8 mouse cellular contexts compared by ENCODE assay signal in genomic region chr1:57612931-57613804, GRCm38 (mm10).
DNase-seq lines count a peak whose midpoint lies in the region; ATAC-seq lines count a peak whose summit lies in the region.

No protein-coding gene starts in this region.

- no peaks in the 10 kb centered on the region for H3K27me3 ChIP-seq in embryonic facial prominence, embryonic 11.5 days (ENCODE audit: control insufficient read depth, insufficient read depth, low read length)
- no peaks in the 10 kb centered on the region for H3K27me3 ChIP-seq in midbrain, embryonic 14.5 days (ENCODE audit: control insufficient read depth, insufficient read depth, low read length)

- DNase-seq in embryo, embryonic 10 days (ENCODE audit: low spot score), result peak; percentile 22
- DNase-seq in embryo, embryonic 10.5 days (ENCODE audit: low spot score), result no peak
- no peak for DNase-seq in embryonic facial prominence, embryonic 11.5 days (ENCODE audit: low spot score)
- peak; percentile 16 for DNase-seq in kidney, adult 18-20 months
- DNase-seq in midbrain, embryonic 14.5 days, result peak; percentile 38
- DNase-seq in gastrocnemius, postnatal 4 days (ENCODE audit: low spot score in 2 of 2), result no peak
- no peak for DNase-seq in right cerebral cortex, postnatal 14 days

- H3K4me3 ChIP-seq in embryonic facial prominence, embryonic 11.5 days (ENCODE audit: low read depth, low read length), result no peak overlapping the region
- peak overlapping the region; percentile 15; the same call in 1 of the 2 replicates for H3K4me3 ChIP-seq in midbrain, embryonic 14.5 days (replicated peaks; ENCODE audit: low read depth, low read length)

- no peak overlapping the region for H3K27ac ChIP-seq in embryonic facial prominence, embryonic 11.5 days (replicated peaks; ENCODE audit: low read depth, low read length)
- H3K27ac ChIP-seq in midbrain, embryonic 14.5 days (replicated peaks; ENCODE audit: low read depth, low read length), result peak overlapping the region; percentile 52

- no peak overlapping the region for H3K9ac ChIP-seq in embryonic facial prominence, embryonic 11.5 days (replicated peaks; ENCODE audit: low read length)
- H3K9ac ChIP-seq in midbrain, embryonic 14.5 days (replicated peaks; ENCODE audit: low read length), result no peak overlapping the region

- no peaks in the 10 kb centered on the region for H3K9me3 ChIP-seq in embryonic facial prominence, embryonic 11.5 days (replicated peaks; ENCODE audit: control insufficient read depth, low read length)
- H3K9me3 ChIP-seq in midbrain, embryonic 14.5 days (ENCODE audit: control insufficient read depth, low read length), result no peaks in the 10 kb centered on the region

- no peaks in the 10 kb centered on the region for H3K36me3 ChIP-seq in embryonic facial prominence, embryonic 11.5 days (replicated peaks; ENCODE audit: control insufficient read depth, insufficient read depth, low read depth, low read length)
- H3K36me3 ChIP-seq in midbrain, embryonic 14.5 days (ENCODE audit: control insufficient read depth, insufficient read depth, low read length), result no peaks in the 10 kb centered on the region

- no peak for ATAC-seq in embryonic facial prominence, embryonic 11.5 days (replicated peaks; ENCODE audit: insufficient number of reproducible peaks, low FRiP score, low TSS enrichment, low read depth)
- ATAC-seq in midbrain, embryonic 14.5 days (ENCODE audit: low FRiP score, low TSS enrichment), result peak; percentile 47; the same call in 1 of the 2 replicates
- ATAC-seq in monocyte, adult 5-6 weeks (replicated peaks; ENCODE audit: insufficient number of reproducible peaks, low FRiP score, low TSS enrichment, poor library complexity, severe bottlenecking), result no peak

- WGBS in embryonic facial prominence, embryonic 11.5 days, result 21% methylated on average over 16 of the region's 17 CpGs
- 25% methylated on average over 17 of the region's 17 CpGs for WGBS in midbrain, embryonic 14.5 days

- no peaks in the 10 kb centered on the region; the same call in 1 of the 2 replicates for H3K4me1 ChIP-seq in embryonic facial prominence, embryonic 11.5 days (ENCODE audit: control insufficient read depth, insufficient read depth, low read length)
- peaks cover 22% of the 10 kb centered on the region for H3K4me1 ChIP-seq in midbrain, embryonic 14.5 days (ENCODE audit: control insufficient read depth, insufficient read depth, low read length)

- H3K4me2 ChIP-seq in embryonic facial prominence, embryonic 11.5 days (ENCODE audit: low read depth, low read length), result peak overlapping the region; percentile 29
- peak overlapping the region; percentile 45 for H3K4me2 ChIP-seq in midbrain, embryonic 14.5 days (ENCODE audit: low read length)

Comparison
In these comparisons a context has a peak if more than half of its experiments do, and no peak if none do; other contexts are left out.
1. DNase-seq: peak in embryo, embryonic 10 days (single experiment), kidney, adult 18-20 months (single experiment) and midbrain, embryonic 14.5 days (single experiment); none in embryo, embryonic 10.5 days (single experiment), embryonic facial prominence, embryonic 11.5 days (single experiment), gastrocnemius, postnatal 4 days (0 of 2) and right cerebral cortex, postnatal 14 days (single experiment).